Mouse (Mus musculus) lung, embryonic 14.5 days (tissue): ENCODE measurements around the gene Tyw3. TPM values are rescaled to one million over a fixed set of nuclear protein-coding genes. Genes with fewer than 3 reads are reported as not detected.
A peak's percentile ranks its signal among the peaks of the same experiment; 100 is the strongest.

Experiments used
- ATAC-seq: fragments of 200-750 bp; cut with Nextera tagmentation; 2 replicates; pipeline ENCODE4 v1.8.0; 2017; ENCODE audit warnings: mild to moderate bottlenecking, moderate TSS enrichment, moderate library complexity; ENCODE audit not compliant: insufficient read depth
- DNase-seq: peaks from one replicate; pipeline ENCODE4 v3.0.0-alpha.2; 2015
- H3K27ac ChIP-seq: fragments of 300-500 bp; sonication (generic); 2 replicates; pipeline ENCODE4 v1.5.1; 2014; ENCODE audit warnings: low read depth, mild to moderate bottlenecking, moderate library complexity
- H3K27me3 ChIP-seq: fragments of 300-500 bp; sonication (generic); 2 replicates; pipeline ENCODE4 v1.6.1; 2014; ENCODE audit warnings: low read length, control low read depth; ENCODE audit not compliant: insufficient read depth
- H3K36me3 ChIP-seq: fragments of 300-500 bp; sonication (generic); 2 replicates; pipeline ENCODE4 v1.6.1; 2014; ENCODE audit warnings: control low read depth; ENCODE audit not compliant: insufficient read depth
- H3K4me1 ChIP-seq: fragments of 300-500 bp; sonication (generic); 2 replicates; pipeline ENCODE4 v1.6.1; 2014; ENCODE audit warnings: antibody characterized with exemption, control low read depth; ENCODE audit not compliant: insufficient read depth
- H3K4me2 ChIP-seq: fragments of 300-500 bp; sonication (generic); 2 replicates; pipeline ENCODE4 v1.6.1; 2014; ENCODE audit warnings: mild to moderate bottlenecking
- H3K4me3 ChIP-seq: fragments of 300-500 bp; sonication (generic); 2 replicates; pipeline ENCODE4 v1.5.1; 2014; ENCODE audit warnings: low read depth, low read length
- H3K9ac ChIP-seq: fragments of 300-500 bp; sonication (generic); 2 replicates; pipeline ENCODE4 v1.6.1; 2014
- H3K9me3 ChIP-seq: fragments of 300-500 bp; sonication (generic); 2 replicates; pipeline ENCODE4 v1.6.1; 2016; ENCODE audit warnings: low read depth, low read length, control low read depth
- CTCF ChIP-seq: IDR thresholded peaks from 2 replicates; pipeline ENCODE4 v1.5.1; 2016; ENCODE audit warnings: antibody characterized with exemption, low read depth
- WGBS: fragments of 180-500 bp; shearing (Covaris S2); extraction: QIAGEN DNeasy Blood & Tissue Kit; methylation state at CpG from one replicate; pipeline ENCODE4 v1.1.7; 2014; 5-methylcytosine and 5-hydroxymethylcytosine counted together
- polyA plus RNA-seq: library from polyadenylated mRNA; unstranded; fragments of >200 nt; fragmentation: Nextera tagmentation; extraction: Ambion mirVana; gene quantifications from 2 replicates; pipeline ENCODE4 v1.2.1, GENCODE M21; 2014

Gene Tyw3
- polyA plus RNA-seq, 1 experiment from 2014 or later: 15.9 TPM

DNA sequence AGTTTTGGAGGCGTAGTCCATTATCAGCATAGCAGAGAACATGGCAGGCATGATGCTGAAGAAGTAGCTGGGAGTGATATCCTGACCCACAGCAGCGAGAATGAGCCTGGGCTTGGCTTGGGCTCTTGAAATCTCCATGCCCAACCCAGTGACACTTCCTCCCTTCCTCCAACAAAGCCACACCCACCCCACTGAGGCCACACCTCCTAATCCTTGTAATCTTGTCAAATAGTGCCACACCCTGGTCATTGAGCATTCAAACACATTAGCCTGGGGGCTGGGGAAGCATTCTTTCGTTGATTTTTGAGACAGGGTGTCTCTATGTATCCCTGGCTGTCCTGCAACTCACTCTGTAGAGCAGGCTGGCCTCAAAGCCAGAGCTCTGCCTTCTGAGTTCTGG, 15.0 kb upstream of the Tyw3 start:
- H3K9me3 ChIP-seq: no peaks in the 10 kb centered on the region
- TF ChIP-seq CTCF: no peak
- H3K4me3 ChIP-seq: no peak overlapping the region
- 0 out of 2 replicates have a peak, but pooled peaks cover 7% of the 10 kb centered on the region for H3K36me3 ChIP-seq
- H3K27me3 ChIP-seq: no peaks in the 10 kb centered on the region
- H3K27ac ChIP-seq: no peak overlapping the region
- 86% methylated on average over 3 of the region's 3 CpGs for WGBS
- no peak overlapping the region for H3K9ac ChIP-seq
- H3K4me2 ChIP-seq: no peak overlapping the region
- no peak for ATAC-seq
- DNase-seq: no peak
- no peaks in the 10 kb centered on the region for H3K4me1 ChIP-seq

- Histone ChIP-seq H3K4me2 (no peak overlapping the region), H3K9ac (no peak overlapping the region), H3K27me3 (no peaks in the 10 kb centered on the region), H3K36me3 (peaks cover 7% of the 10 kb centered on the region; the same call in 1 of the 2 replicates), H3K27ac (no peak overlapping the region), H3K4me1 (no peaks in the 10 kb centered on the region), H3K9me3 (no peaks in the 10 kb centered on the region), H3K4me3 (no peak overlapping the region)
- ATAC-seq: no peak
- no peak for TF ChIP-seq CTCF
- 78% methylated on average over 1 of the region's 1 CpGs for WGBS
- DNase-seq: no peak
Observed at GRCm38 (mm10) chr3:154607896-154608295, 11.0 kb upstream of the Tyw3 start.

DNA sequence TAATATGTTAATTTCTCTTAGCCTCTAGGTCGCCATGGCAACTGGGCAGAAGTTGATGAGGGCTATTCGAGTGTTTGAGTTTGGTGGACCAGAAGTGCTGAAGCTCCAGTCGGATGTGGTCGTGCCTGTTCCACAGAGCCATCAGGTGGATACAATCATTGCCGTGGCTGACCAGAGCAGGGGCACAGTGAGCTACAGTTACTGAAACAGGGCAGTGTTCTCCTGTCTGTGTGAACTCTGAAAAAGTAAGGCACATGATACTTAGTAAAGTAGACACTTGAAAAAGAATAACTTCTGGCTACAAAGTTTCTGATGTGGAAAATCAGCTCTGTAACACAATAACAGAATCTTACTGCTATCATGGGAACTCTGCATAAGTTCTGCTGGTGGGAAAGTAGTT, 8.0 kb upstream of the Tyw3 start:
- no peak for TF ChIP-seq CTCF
- no peaks in the 10 kb centered on the region for H3K4me1 ChIP-seq
- peaks cover 7% of the 10 kb centered on the region; the same call in 1 of the 2 replicates for H3K36me3 ChIP-seq
- no peak overlapping the region for H3K9ac ChIP-seq
- H3K4me2 ChIP-seq: no peak overlapping the region
- DNase-seq: no peak
- H3K27me3 ChIP-seq: no peaks in the 10 kb centered on the region
- ATAC-seq: no peak
- 63% methylated on average over 5 of the region's 5 CpGs for WGBS
- H3K27ac ChIP-seq: no peak overlapping the region
- H3K9me3 ChIP-seq: no peaks in the 10 kb centered on the region
- no peak overlapping the region for H3K4me3 ChIP-seq

GRCm38 (mm10) chr3:154602141-154602540, 5.2 kb upstream of the Tyw3 start:
- H3K9ac ChIP-seq: no peak overlapping the region
- H3K27me3 ChIP-seq: no peaks in the 10 kb centered on the region
- H3K4me1 ChIP-seq: no peaks in the 10 kb centered on the region
- H3K9me3 ChIP-seq: no peaks in the 10 kb centered on the region
- H3K36me3 ChIP-seq: peaks cover 7% of the 10 kb centered on the region; the same call in 1 of the 2 replicates
- no peak overlapping the region for H3K4me2 ChIP-seq
- H3K4me3 ChIP-seq: no peak overlapping the region
- DNase-seq: no peak
- H3K27ac ChIP-seq: no peak overlapping the region
- no peak for ATAC-seq
- no peak for TF ChIP-seq CTCF

DNA sequence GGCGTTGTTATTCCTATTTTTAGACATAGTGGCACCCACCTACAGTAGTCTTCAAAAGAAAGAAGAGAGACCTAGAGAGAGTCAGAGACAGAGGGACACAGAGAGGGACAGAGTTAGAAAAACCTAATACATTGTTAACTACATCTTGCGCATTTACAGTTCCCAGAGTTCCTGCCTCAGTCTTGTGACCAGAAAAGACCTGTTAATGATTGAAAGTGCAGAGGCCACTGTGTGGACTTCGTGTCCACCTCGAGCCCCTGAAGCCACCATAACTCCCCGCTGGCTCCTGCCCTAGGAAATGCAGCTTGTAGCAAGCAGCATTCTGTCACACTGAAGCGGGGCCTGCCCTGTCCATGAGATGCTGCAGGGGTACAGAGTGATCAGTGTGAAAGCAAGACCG, 657 bp upstream of the Tyw3 start:
- Histone ChIP-seq H3K9me3 (no peaks in the 10 kb centered on the region), H3K27ac (peak overlapping the region; percentile 98), H3K9ac (peak overlapping the region; percentile 87), H3K4me1 (no peaks in the 10 kb centered on the region), H3K36me3 (peaks cover 20% of the 10 kb centered on the region), H3K27me3 (no peaks in the 10 kb centered on the region), H3K4me2 (peak overlapping the region; percentile 75), H3K4me3 (peak overlapping the region; percentile 84)
- DNase-seq: peak; percentile 18
- ATAC-seq: peak; percentile 7; the same call in 1 of the 2 replicates
- WGBS: 25% methylated on average over 7 of the region's 7 CpGs
- TF ChIP-seq CTCF: no peak

- H3K36me3 ChIP-seq: peaks cover 30% of the 10 kb centered on the region
- ATAC-seq (peak; percentile 90), DNase-seq (peak; percentile 97)
- peak within 1 kb of the TSS; percentile 84 for H3K4me3 ChIP-seq
- no peaks in the 10 kb centered on the region for H3K9me3 ChIP-seq
- H3K9ac ChIP-seq: peak within 1 kb of the TSS; percentile 87
- peak within 1 kb of the TSS; percentile 98 for H3K27ac ChIP-seq
- H3K4me2 ChIP-seq: peak within 1 kb of the TSS; percentile 75
- peak; percentile 94 for TF ChIP-seq CTCF
- under 1% methylated on average over 25 of the region's 25 CpGs for WGBS
- no peaks in the 10 kb centered on the region for H3K27me3 ChIP-seq
- H3K4me1 ChIP-seq: no peaks in the 10 kb centered on the region
Observed at GRCm38 (mm10) chr3:154596488-154596933, 393 bp downstream of the Tyw3 start, which contains the start of gene Cryz. Gene Cryz, plus strand, starts transcription at chr3:154596711.

DNA sequence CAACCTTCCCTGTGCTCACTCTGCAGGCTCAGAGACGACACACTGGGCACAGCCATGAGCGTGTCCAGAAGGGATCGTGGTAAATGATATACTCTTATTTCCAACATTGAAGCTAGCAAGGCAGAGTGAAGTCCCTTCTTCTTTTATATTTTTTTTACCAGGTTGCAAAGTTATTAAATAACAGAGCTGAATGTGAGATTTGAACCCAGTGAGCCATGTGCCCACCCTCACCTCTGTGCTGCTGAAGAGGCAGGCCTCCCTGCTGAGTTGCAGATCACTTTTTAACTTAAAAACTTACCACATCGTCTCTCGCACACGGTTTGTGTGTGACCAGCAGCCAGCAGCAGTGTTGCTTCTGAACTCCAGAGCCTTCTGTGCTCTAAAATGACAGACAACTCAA, 2.7 kb downstream of the Tyw3 start:
- H3K9me3 ChIP-seq: no peaks in the 10 kb centered on the region
- no peak overlapping the region for H3K27ac ChIP-seq
- DNase-seq (no peak), ATAC-seq (no peak)
- H3K4me3 ChIP-seq: no peak overlapping the region
- WGBS: 90% methylated on average over 6 of the region's 6 CpGs
- no peaks in the 10 kb centered on the region for H3K27me3 ChIP-seq
- no peak overlapping the region for H3K4me2 ChIP-seq
- TF ChIP-seq CTCF: no peak
- no peak overlapping the region for H3K9ac ChIP-seq
- no peaks in the 10 kb centered on the region for H3K4me1 ChIP-seq
- H3K36me3 ChIP-seq: peaks cover 51% of the 10 kb centered on the region

DNA sequence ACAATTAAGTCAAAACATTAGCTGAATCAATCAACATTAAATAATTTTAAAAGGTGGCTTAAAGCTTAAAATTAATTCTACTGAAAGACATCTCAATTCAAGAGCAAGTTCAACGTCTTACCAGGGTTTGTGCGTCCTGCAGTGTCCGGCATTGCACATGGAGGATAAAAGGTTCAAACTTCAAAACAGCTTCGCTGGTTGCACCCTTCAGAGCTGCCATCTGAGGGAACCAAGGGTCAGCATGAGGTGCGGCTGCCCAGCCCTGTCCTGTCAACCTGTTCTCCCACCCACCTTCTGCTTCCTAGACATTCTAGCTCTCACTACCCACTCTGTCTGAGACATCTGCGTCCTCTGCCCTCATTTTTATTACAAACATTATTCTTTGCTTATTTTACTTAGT, 3.3 kb downstream of the Tyw3 start:
- Histone ChIP-seq H3K36me3 (peaks cover 51% of the 10 kb centered on the region), H3K4me1 (no peaks in the 10 kb centered on the region), H3K9ac (no peak overlapping the region), H3K27ac (no peak overlapping the region), H3K9me3 (no peaks in the 10 kb centered on the region), H3K4me2 (no peak overlapping the region), H3K4me3 (no peak overlapping the region), H3K27me3 (no peaks in the 10 kb centered on the region)
- ATAC-seq (no peak), DNase-seq (no peak)
- TF ChIP-seq CTCF: no peak
- WGBS: 90% methylated on average over 6 of the region's 6 CpGs
